In genomic region chr1:134063086-134063772, GRCm38 (mm10) we compare ENCODE assay signal across 9 mouse cellular contexts. TPM values are rescaled to one million over a fixed set of nuclear protein-coding genes. Genes with fewer than 3 reads are reported as not detected.
DNase-seq lines count a peak whose midpoint lies in the region; ATAC-seq and TF ChIP-seq lines count a peak whose summit lies in the region.
"Had no signal": no experiment of that assay in that cellular context is flagged by ENCODE, and none has a peak within 500 bp of the region (broad histone marks: within the 10 kb centered on the region; RNA-seq: fewer than 3 reads in every experiment).

No protein-coding gene starts in this region.

- WGBS in heart, embryonic 12.5 days: 2% methylated on average over 33 of the region's 33 CpGs
- WGBS in kidney, embryonic 15.5 days: 2% methylated on average over 32 of the region's 33 CpGs
- WGBS in liver, embryonic 16.5 days (ENCODE audit: insufficient replicate concordance): 5% methylated on average over 32 of the region's 33 CpGs
- 1% methylated on average over 33 of the region's 33 CpGs for WGBS in neural tube, embryonic 12.5 days
- WGBS in stomach, postnatal 0 days: 2% methylated on average over 33 of the region's 33 CpGs

- DNase-seq in frontal cortex, postnatal 36 days (ENCODE audit: low spot score in 2 of 2): peak; percentile 44 to 51
- DNase-seq in frontal cortex, postnatal 14 days (ENCODE audit: low spot score in 2 of 2): no peak
- peak; percentile 61 for DNase-seq in embryo, embryonic 11.5 days (ENCODE audit: low read depth, low spot score)
- DNase-seq in stomach, postnatal 0 days (ENCODE audit: low spot score): peak; percentile 74

- TF ChIP-seq CTCF in stomach, postnatal 0 days (IDR thresholded peaks at IDR 0.05; ENCODE audit: low read depth): no peak

- ATAC-seq in heart, embryonic 12.5 days (ENCODE audit: insufficient number of reproducible peaks, low FRiP score): no peak; the same call in 1 of the 2 replicates
- ATAC-seq in kidney, embryonic 15.5 days (replicated peaks; ENCODE audit: low FRiP score): peak; percentile 68
- no peak for ATAC-seq in liver, embryonic 16.5 days (ENCODE audit: low read depth)
- peak; percentile 82 for ATAC-seq in neural tube, embryonic 12.5 days (ENCODE audit: low FRiP score, low read depth)
- no peak for ATAC-seq in stomach, postnatal 0 days (ENCODE audit: low FRiP score, low TSS enrichment)

- peak overlapping the region; percentile 99 for H3K27ac ChIP-seq in heart, embryonic 12.5 days (ENCODE audit: poor library complexity, severe bottlenecking)
- peak overlapping the region; percentile 99 for H3K27ac ChIP-seq in kidney, embryonic 15.5 days
- peak overlapping the region; percentile 78 for H3K27ac ChIP-seq in liver, embryonic 16.5 days (ENCODE audit: low read length)
- H3K27ac ChIP-seq in neural tube, embryonic 12.5 days: peak overlapping the region; percentile 95
- peak overlapping the region; percentile 99 for H3K27ac ChIP-seq in stomach, postnatal 0 days (replicated peaks)

- no peaks in the 10 kb centered on the region for H3K9me3 ChIP-seq in heart, embryonic 12.5 days (replicated peaks)
- H3K9me3 ChIP-seq in kidney, embryonic 15.5 days (replicated peaks): no peaks in the 10 kb centered on the region
- H3K9me3 ChIP-seq in liver, embryonic 16.5 days (replicated peaks; ENCODE audit: control insufficient read depth, low read length): no peaks in the 10 kb centered on the region
- no peaks in the 10 kb centered on the region for H3K9me3 ChIP-seq in neural tube, embryonic 12.5 days
- H3K9me3 ChIP-seq in stomach, postnatal 0 days (ENCODE audit: control insufficient read depth, low read length): no peaks in the 10 kb centered on the region
- H3K9me3 ChIP-seq: megakaryocyte, embryonic 14.5 days had no signal

- peak overlapping the region; percentile 62 for H3K9ac ChIP-seq in heart, embryonic 12.5 days
- H3K9ac ChIP-seq in kidney, embryonic 15.5 days: peak overlapping the region; percentile 19; the same call in 1 of the 2 replicates
- peak overlapping the region; percentile 53 for H3K9ac ChIP-seq in liver, embryonic 16.5 days (ENCODE audit: low read depth, low read length)
- peak overlapping the region; percentile 42 for H3K9ac ChIP-seq in neural tube, embryonic 12.5 days
- peak overlapping the region; percentile 58 for H3K9ac ChIP-seq in stomach, postnatal 0 days (ENCODE audit: low read length)

- H3K4me1 ChIP-seq in heart, embryonic 12.5 days (replicated peaks): peaks cover 74% of the 10 kb centered on the region
- H3K4me1 ChIP-seq in kidney, embryonic 15.5 days: peaks cover 94% of the 10 kb centered on the region
- H3K4me1 ChIP-seq in liver, embryonic 16.5 days (ENCODE audit: control insufficient read depth, low read depth, low read length): peaks cover 76% of the 10 kb centered on the region
- peaks cover 80% of the 10 kb centered on the region for H3K4me1 ChIP-seq in neural tube, embryonic 12.5 days
- H3K4me1 ChIP-seq in stomach, postnatal 0 days (replicated peaks; ENCODE audit: control insufficient read depth, insufficient read depth): peaks cover 40% of the 10 kb centered on the region

- H3K4me3 ChIP-seq in heart, embryonic 12.5 days: peak overlapping the region; percentile 12
- H3K4me3 ChIP-seq in kidney, embryonic 15.5 days (replicated peaks): peak overlapping the region; percentile 14
- peak overlapping the region; percentile 30 for H3K4me3 ChIP-seq in liver, embryonic 16.5 days (ENCODE audit: low read depth, low read length)
- no peak overlapping the region for H3K4me3 ChIP-seq in neural tube, embryonic 12.5 days
- H3K4me3 ChIP-seq in stomach, postnatal 0 days (ENCODE audit: low read depth, low read length): 0 out of 2 replicates have a peak overlapping the region, but pooled peaks have one; percentile 6
- H3K4me3 ChIP-seq: megakaryocyte, embryonic 14.5 days had no signal

- no peak for TF ChIP-seq EP300 in stomach, postnatal 0 days (optimal IDR thresholded peaks at IDR 0.05)

- H3K36me3 ChIP-seq in heart, embryonic 12.5 days: no peaks in the 10 kb centered on the region
- H3K36me3 ChIP-seq in kidney, embryonic 15.5 days: no peaks in the 10 kb centered on the region
- no peaks in the 10 kb centered on the region for H3K36me3 ChIP-seq in liver, embryonic 16.5 days (ENCODE audit: control insufficient read depth, insufficient read depth)
- H3K36me3 ChIP-seq in neural tube, embryonic 12.5 days: no peaks in the 10 kb centered on the region
- H3K36me3 ChIP-seq in stomach, postnatal 0 days (ENCODE audit: control insufficient read depth, insufficient read depth, low read length): no peaks in the 10 kb centered on the region

- H3K4me2 ChIP-seq in heart, embryonic 12.5 days: peak overlapping the region; percentile 60
- peak overlapping the region; percentile 54 for H3K4me2 ChIP-seq in kidney, embryonic 15.5 days
- H3K4me2 ChIP-seq in liver, embryonic 16.5 days (ENCODE audit: low read depth, low read length): peak overlapping the region; percentile 52
- H3K4me2 ChIP-seq in neural tube, embryonic 12.5 days (replicated peaks): peak overlapping the region; percentile 51
- H3K4me2 ChIP-seq in stomach, postnatal 0 days (replicated peaks; ENCODE audit: low read depth): peak overlapping the region; percentile 49

- H3K27me3 ChIP-seq in heart, embryonic 12.5 days (replicated peaks): 0 out of 2 replicates have a peak, but pooled peaks cover under 1% of the 10 kb centered on the region
- H3K27me3 ChIP-seq in kidney, embryonic 15.5 days: no peaks in the 10 kb centered on the region
- H3K27me3 ChIP-seq in liver, embryonic 16.5 days (ENCODE audit: control insufficient read depth, insufficient read depth, low read depth, low read length): peaks cover 52% of the 10 kb centered on the region
- H3K27me3 ChIP-seq in neural tube, embryonic 12.5 days (replicated peaks): no peaks in the 10 kb centered on the region
- H3K27me3 ChIP-seq in stomach, postnatal 0 days (ENCODE audit: control insufficient read depth, insufficient read depth, low read length): no peaks in the 10 kb centered on the region

RNA-seq across cellular contexts. Expression of gene Btg2, which starts 15.7 kb away (rescaled TPM):
- polyA plus RNA-seq in heart, embryonic 12.5 days (2016; fragmentation: Nextera tagmentation; extraction: Ambion mirVana): 37.8 and 40.4 TPM in 2 replicates
- polyA plus RNA-seq in kidney, embryonic 15.5 days (2015; fragmentation: Nextera tagmentation; extraction: Ambion mirVana): 31.1 and 32.2 TPM in 2 replicates
- 107 and 109 TPM in 2 replicates for polyA plus RNA-seq in liver, embryonic 16.5 days (2015; fragmentation: Nextera tagmentation; extraction: Ambion mirVana)
- polyA plus RNA-seq in neural tube, embryonic 12.5 days (2016; fragmentation: Nextera tagmentation; extraction: Ambion mirVana): 114 and 120 TPM in 2 replicates
- 85.9 and 96.8 TPM in 2 replicates for polyA plus RNA-seq in stomach, postnatal 0 days (2015; fragmentation: Nextera tagmentation; extraction: Ambion mirVana)

RNA-seq across cellular contexts. Expression of gene Fmod, which starts 26.2 kb away (rescaled TPM):
- 15.7 and 17.5 TPM in 2 replicates for polyA plus RNA-seq in heart, embryonic 12.5 days (2016; fragmentation: Nextera tagmentation; extraction: Ambion mirVana)
- 11.6 and 12.4 TPM in 2 replicates for polyA plus RNA-seq in kidney, embryonic 15.5 days (2015; fragmentation: Nextera tagmentation; extraction: Ambion mirVana)
- 2.2 and 3.3 TPM in 2 replicates for polyA plus RNA-seq in liver, embryonic 16.5 days (2015; fragmentation: Nextera tagmentation; extraction: Ambion mirVana)
- polyA plus RNA-seq in neural tube, embryonic 12.5 days (2016; fragmentation: Nextera tagmentation; extraction: Ambion mirVana): 16.8 and 20.5 TPM in 2 replicates
- 7.9 and 9.0 TPM in 2 replicates for polyA plus RNA-seq in stomach, postnatal 0 days (2015; fragmentation: Nextera tagmentation; extraction: Ambion mirVana)

RNA-seq across cellular contexts. Expression of gene Chit1, which starts 47.8 kb away (rescaled TPM):
- polyA plus RNA-seq in heart, embryonic 12.5 days (2016; fragmentation: Nextera tagmentation; extraction: Ambion mirVana): 0.32 and 0.49 TPM in 2 replicates
- polyA plus RNA-seq in kidney, embryonic 15.5 days (2015; fragmentation: Nextera tagmentation; extraction: Ambion mirVana): 0.30 and 0.31 TPM in 2 replicates
- polyA plus RNA-seq in liver, embryonic 16.5 days (2015; fragmentation: Nextera tagmentation; extraction: Ambion mirVana): 0.19 and 0.20 TPM in 2 replicates
- polyA plus RNA-seq in neural tube, embryonic 12.5 days (2016; fragmentation: Nextera tagmentation; extraction: Ambion mirVana): 0.15 and 0.38 TPM in 2 replicates
- 38.5 and 45.1 TPM in 2 replicates for polyA plus RNA-seq in stomach, postnatal 0 days (2015; fragmentation: Nextera tagmentation; extraction: Ambion mirVana)

Comparison
In these comparisons a context has a peak if more than half of its experiments do, and no peak if none do; other contexts are left out.
1. DNase-seq: peak in frontal cortex, postnatal 36 days (2 of 2), embryo, embryonic 11.5 days (single experiment) and stomach, postnatal 0 days (single experiment); none in frontal cortex, postnatal 14 days (0 of 2).
2. ATAC-seq: peak in kidney, embryonic 15.5 days (single experiment) and neural tube, embryonic 12.5 days (single experiment); none in heart, embryonic 12.5 days (single experiment), liver, embryonic 16.5 days (single experiment) and stomach, postnatal 0 days (single experiment).
3. RNA of gene Chit1, which starts 47.8 kb away (polyA plus RNA-seq): 38.5 to 45.1 TPM in stomach, postnatal 0 days; 0.32 to 0.49 TPM in heart, embryonic 12.5 days, 0.30 to 0.31 TPM in kidney, embryonic 15.5 days, 0.19 to 0.20 TPM in liver, embryonic 16.5 days and 0.15 to 0.38 TPM in neural tube, embryonic 12.5 days; every median in the first group is over 10 times any median in the second.
4. Peak in every context shown above with its lines, with median percentiles within 50 percentile points of each other: H3K27ac ChIP-seq, H3K4me2 ChIP-seq and H3K9ac ChIP-seq.